Mouse (Mus musculus): ENCODE data around the gene Cnpy4. TPM values are rescaled to one million over a fixed set of nuclear protein-coding genes. Genes with fewer than 3 reads are reported as not detected.
A peak's percentile ranks its signal among the peaks of the same experiment; 100 is the strongest.
"Not testable (repeated sequence)": the region's sequence is repeated elsewhere in the genome, so short reads cannot be mapped to it uniquely, and the experiment has no call there.

The Cnpy4 gene
- polyA plus RNA-seq, 1 experiment from 2014 or later: 58.5 TPM

GRCm38 (mm10) chr5:138193771-138194727 lies 6.8 kb downstream of the Cnpy4 start, which contains the start of gene Mblac1:
Mblac1 (plus strand) TSS chr5:138194314.
- H3K4me3 ChIP-seq (ENCODE audit: low read depth, low read length): peak within 1 kb of the TSS; percentile 71
- H3K4me2 ChIP-seq (ENCODE audit: low read depth, severe bottlenecking): peak within 1 kb of the TSS; percentile 100
- peak within 1 kb of the TSS; percentile 87 for H3K9ac ChIP-seq (ENCODE audit: low read length)
- ATAC-seq (ENCODE audit: insufficient number of reproducible peaks, low FRiP score, low TSS enrichment, low read depth) (peak; percentile 75), DNase-seq (ENCODE audit: low spot score) (peak; percentile 88)
- H3K27me3 ChIP-seq (ENCODE audit: control insufficient read depth, insufficient read depth, low read length): no peaks in the 10 kb centered on the region
- no peaks in the 10 kb centered on the region for H3K9me3 ChIP-seq (ENCODE audit: control insufficient read depth, low read length)
- 8% methylated on average over 54 of the region's 54 CpGs for WGBS
- peak within 1 kb of the TSS; percentile 65; the same call in 1 of the 2 replicates for H3K27ac ChIP-seq (replicated peaks; ENCODE audit: low read depth, low read length)
- no peaks in the 10 kb centered on the region for H3K4me1 ChIP-seq (ENCODE audit: control insufficient read depth, insufficient read depth, low read length)
- peaks cover 13% of the 10 kb centered on the region for H3K36me3 ChIP-seq (ENCODE audit: control insufficient read depth, insufficient read depth, low read length)

- 6% methylated on average over 29 of the region's 29 CpGs for WGBS
- H3K4me1 ChIP-seq (ENCODE audit: control insufficient read depth, insufficient read depth, low read length): no peaks in the 10 kb centered on the region
- H3K4me3 ChIP-seq (ENCODE audit: low read depth, low read length): peak overlapping the region; percentile 71
- peak; percentile 62; the same call in 1 of the 2 replicates for ATAC-seq (ENCODE audit: insufficient number of reproducible peaks, low FRiP score, low TSS enrichment, low read depth)
- H3K27ac ChIP-seq (replicated peaks; ENCODE audit: low read depth, low read length): peak overlapping the region; percentile 65; the same call in 1 of the 2 replicates
- peak overlapping the region; percentile 87 for H3K9ac ChIP-seq (ENCODE audit: low read length)
- H3K27me3 ChIP-seq (ENCODE audit: control insufficient read depth, insufficient read depth, low read length): no peaks in the 10 kb centered on the region
- H3K36me3 ChIP-seq (ENCODE audit: control insufficient read depth, insufficient read depth, low read length): peaks cover 11% of the 10 kb centered on the region
- DNase-seq (ENCODE audit: low spot score): peak; percentile 63
- H3K4me2 ChIP-seq (ENCODE audit: low read depth, severe bottlenecking): peak overlapping the region; percentile 100
- H3K9me3 ChIP-seq (ENCODE audit: control insufficient read depth, low read length): no peaks in the 10 kb centered on the region
These were observed 7.6 kb downstream of the Cnpy4 start for GRCm38 (mm10) chr5:138194755-138195345.

GRCm38 (mm10) chr5:138195463-138195862 lies 8.2 kb downstream of the Cnpy4 start:
- no peak for DNase-seq (ENCODE audit: low spot score)
- Histone ChIP-seq H3K9ac (ENCODE audit: low read length) (no peak overlapping the region; the same call in 1 of the 2 replicates), H3K27ac (replicated peaks; ENCODE audit: low read depth, low read length) (no peak overlapping the region), H3K9me3 (ENCODE audit: control insufficient read depth, low read length) (no peaks in the 10 kb centered on the region), H3K27me3 (ENCODE audit: control insufficient read depth, insufficient read depth, low read length) (no peaks in the 10 kb centered on the region), H3K4me3 (ENCODE audit: low read depth, low read length) (no peak overlapping the region), H3K36me3 (ENCODE audit: control insufficient read depth, insufficient read depth, low read length) (peaks cover 7% of the 10 kb centered on the region; the same call in 1 of the 2 replicates), H3K4me1 (ENCODE audit: control insufficient read depth, insufficient read depth, low read length) (no peaks in the 10 kb centered on the region), H3K4me2 (ENCODE audit: low read depth, severe bottlenecking) (peak overlapping the region; percentile 100; the same call in 1 of the 2 replicates)
- WGBS: 86% methylated on average over 7 of the region's 7 CpGs
- no peak for ATAC-seq (ENCODE audit: insufficient number of reproducible peaks, low FRiP score, low TSS enrichment, low read depth)

- no peaks in the 10 kb centered on the region for H3K36me3 ChIP-seq (ENCODE audit: control insufficient read depth, insufficient read depth, low read length)
- H3K9ac ChIP-seq (ENCODE audit: low read length): no peak overlapping the region
- no peak overlapping the region for H3K4me2 ChIP-seq (ENCODE audit: low read depth, severe bottlenecking)
- no peak for DNase-seq (ENCODE audit: low spot score)
- ATAC-seq (ENCODE audit: insufficient number of reproducible peaks, low FRiP score, low TSS enrichment, low read depth): no peak
- no peaks in the 10 kb centered on the region for H3K9me3 ChIP-seq (ENCODE audit: control insufficient read depth, low read length)
- no peak overlapping the region for H3K4me3 ChIP-seq (ENCODE audit: low read depth, low read length)
- WGBS: 22% methylated on average over 1 of the region's 1 CpGs
- H3K4me1 ChIP-seq (ENCODE audit: control insufficient read depth, insufficient read depth, low read length): no peaks in the 10 kb centered on the region
- no peak overlapping the region for H3K27ac ChIP-seq (replicated peaks; ENCODE audit: low read depth, low read length)
- H3K27me3 ChIP-seq (ENCODE audit: control insufficient read depth, insufficient read depth, low read length): no peaks in the 10 kb centered on the region
These were observed 12.3 kb downstream of the Cnpy4 start for GRCm38 (mm10) chr5:138199576-138199975.

- no peaks in the 10 kb centered on the region; the same call in 1 of the 2 replicates for H3K9me3 ChIP-seq (ENCODE audit: control insufficient read depth, low read length)
- no peak for ATAC-seq (ENCODE audit: insufficient number of reproducible peaks, low FRiP score, low TSS enrichment, low read depth)
- no peak overlapping the region for H3K4me3 ChIP-seq (ENCODE audit: low read depth, low read length)
- H3K27ac ChIP-seq (replicated peaks; ENCODE audit: low read depth, low read length): no peak overlapping the region
- no peak overlapping the region for H3K9ac ChIP-seq (ENCODE audit: low read length)
- H3K27me3 ChIP-seq (ENCODE audit: control insufficient read depth, insufficient read depth, low read length): no peaks in the 10 kb centered on the region
- 88% methylated on average over 3 of the region's 3 CpGs for WGBS
- no peak for DNase-seq (ENCODE audit: low spot score)
- no peaks in the 10 kb centered on the region for H3K36me3 ChIP-seq (ENCODE audit: control insufficient read depth, insufficient read depth, low read length)
- H3K4me2 ChIP-seq (ENCODE audit: low read depth, severe bottlenecking): no peak overlapping the region
- no peaks in the 10 kb centered on the region for H3K4me1 ChIP-seq (ENCODE audit: control insufficient read depth, insufficient read depth, low read length)
These were observed 14.8 kb downstream of the Cnpy4 start for GRCm38 (mm10) chr5:138202086-138202485.

- H3K9ac ChIP-seq (ENCODE audit: low read length): no peak overlapping the region
- no peaks in the 10 kb centered on the region; the same call in 1 of the 2 replicates for H3K9me3 ChIP-seq (ENCODE audit: control insufficient read depth, low read length)
- H3K4me3 ChIP-seq (ENCODE audit: low read depth, low read length): no peak overlapping the region
- no peak overlapping the region for H3K4me2 ChIP-seq (ENCODE audit: low read depth, severe bottlenecking)
- 87% methylated on average over 1 of the region's 1 CpGs for WGBS
- ATAC-seq (ENCODE audit: insufficient number of reproducible peaks, low FRiP score, low TSS enrichment, low read depth) (no peak), DNase-seq (ENCODE audit: low spot score) (no peak)
- no peaks in the 10 kb centered on the region for H3K36me3 ChIP-seq (ENCODE audit: control insufficient read depth, insufficient read depth, low read length)
- no peaks in the 10 kb centered on the region for H3K27me3 ChIP-seq (ENCODE audit: control insufficient read depth, insufficient read depth, low read length)
- no peaks in the 10 kb centered on the region for H3K4me1 ChIP-seq (ENCODE audit: control insufficient read depth, insufficient read depth, low read length)
- no peak overlapping the region for H3K27ac ChIP-seq (replicated peaks; ENCODE audit: low read depth, low read length)
These were observed 20.0 kb downstream of the Cnpy4 start for GRCm38 (mm10) chr5:138207253-138207652.

GRCm38 (mm10) chr5:138207873-138208272 lies 20.6 kb downstream of the Cnpy4 start:
- no peaks in the 10 kb centered on the region for H3K4me1 ChIP-seq (ENCODE audit: control insufficient read depth, insufficient read depth, low read length)
- no peak for DNase-seq (ENCODE audit: low spot score)
- H3K27me3 ChIP-seq (ENCODE audit: control insufficient read depth, insufficient read depth, low read length): no peaks in the 10 kb centered on the region
- no peak overlapping the region for H3K4me3 ChIP-seq (ENCODE audit: low read depth, low read length)
- H3K9me3 ChIP-seq (ENCODE audit: control insufficient read depth, low read length): no peaks in the 10 kb centered on the region; the same call in 1 of the 2 replicates
- no peak overlapping the region for H3K27ac ChIP-seq (replicated peaks; ENCODE audit: low read depth, low read length)
- no peak for ATAC-seq (ENCODE audit: insufficient number of reproducible peaks, low FRiP score, low TSS enrichment, low read depth)
- H3K9ac ChIP-seq (ENCODE audit: low read length): no peak overlapping the region
- H3K4me2 ChIP-seq (ENCODE audit: low read depth, severe bottlenecking): no peak overlapping the region
- H3K36me3 ChIP-seq (ENCODE audit: control insufficient read depth, insufficient read depth, low read length): no peaks in the 10 kb centered on the region
- WGBS: 80% methylated on average over 4 of the region's 4 CpGs

- H3K4me1 ChIP-seq (ENCODE audit: control insufficient read depth, insufficient read depth, low read length); ATAC-seq (ENCODE audit: insufficient number of reproducible peaks, low FRiP score, low TSS enrichment, low read depth); H3K27ac ChIP-seq (replicated peaks; ENCODE audit: low read depth, low read length); H3K36me3 ChIP-seq (ENCODE audit: control insufficient read depth, insufficient read depth, low read length); H3K27me3 ChIP-seq (ENCODE audit: control insufficient read depth, insufficient read depth, low read length); H3K9me3 ChIP-seq (ENCODE audit: control insufficient read depth, low read length); H3K9ac ChIP-seq (ENCODE audit: low read length); H3K4me3 ChIP-seq (ENCODE audit: low read depth, low read length); H3K4me2 ChIP-seq (ENCODE audit: low read depth, severe bottlenecking); DNase-seq (ENCODE audit: low spot score): not testable (repeated sequence)
- 92% methylated on average over 13 of the region's 13 CpGs for WGBS
These were observed 29.3 kb downstream of the Cnpy4 start for GRCm38 (mm10) chr5:138216632-138217031.

Data from limb, embryonic 11.5 days (tissue).